14 mouse cellular contexts compared by ENCODE assay signal in genomic region chr5:92282571-92282970, GRCm38 (mm10). TPM values are rescaled to one million over a fixed set of nuclear protein-coding genes. Genes with fewer than 3 reads are reported as not detected.
DNase-seq lines count a peak whose midpoint lies in the region; ATAC-seq and TF ChIP-seq lines count a peak whose summit lies in the region.
"Had no signal": no experiment of that assay in that cellular context is flagged by ENCODE, and none has a peak within 500 bp of the region (broad histone marks: within the 10 kb centered on the region; RNA-seq: fewer than 3 reads in every experiment).

No protein-coding gene starts in this region.

- H3K36me3 ChIP-seq in liver, embryonic 11.5 days (ENCODE audit: control insufficient read depth, insufficient read depth, low read length): peaks cover 17% of the 10 kb centered on the region
- peaks cover 22% of the 10 kb centered on the region for H3K36me3 ChIP-seq in liver, embryonic 15.5 days (replicated peaks)

- WGBS in liver, embryonic 11.5 days: 77% methylated on average over 4 of the region's 4 CpGs
- 70% methylated on average over 4 of the region's 4 CpGs for WGBS in liver, embryonic 15.5 days (ENCODE audit: insufficient replicate concordance)

- no peak for ATAC-seq in liver, embryonic 11.5 days (replicated peaks; ENCODE audit: low FRiP score)
- ATAC-seq in liver, embryonic 15.5 days (ENCODE audit: insufficient read depth): no peak

- no peak overlapping the region for H3K4me3 ChIP-seq in liver, embryonic 11.5 days (ENCODE audit: low read depth, low read length)
- H3K4me3 ChIP-seq in gastrocnemius, adult 2 months: no peak overlapping the region
- H3K4me3 ChIP-seq in liver, embryonic 15.5 days (replicated peaks): no peak overlapping the region
- H3K4me3 ChIP-seq: forebrain, embryonic 10.5 days; heart, embryonic 13.5 days had no signal

- no peak for DNase-seq in liver, embryonic 11.5 days (ENCODE audit: low spot score)
- no peak for DNase-seq in liver
- DNase-seq in Muller cell, postnatal 12 days (ENCODE audit: inconsistent ontology term): peak; percentile 82
- peak; percentile 58 for DNase-seq in gastrocnemius, adult 2 months
- no peak for DNase-seq in frontal cortex, postnatal 25 days (ENCODE audit: low spot score in 2 of 2)
- DNase-seq in urinary bladder, postnatal 25 days (ENCODE audit: low spot score): no peak
- DNase-seq: thymus, postnatal 25 days had no signal

- peak overlapping the region; percentile 29; the same call in 1 of the 2 replicates for H3K4me2 ChIP-seq in liver, embryonic 11.5 days
- H3K4me2 ChIP-seq in liver, embryonic 15.5 days: peak overlapping the region; percentile 46; the same call in 1 of the 2 replicates
- H3K4me2 ChIP-seq: heart, embryonic 13.5 days had no signal

- H3K9ac ChIP-seq in liver, embryonic 11.5 days (ENCODE audit: low read depth, low read length): no peak overlapping the region
- H3K9ac ChIP-seq in liver, embryonic 15.5 days: no peak overlapping the region
- H3K9ac ChIP-seq: heart, embryonic 13.5 days had no signal

- no peak overlapping the region for H3K27ac ChIP-seq in liver, embryonic 11.5 days (ENCODE audit: low read depth, low read length)
- H3K27ac ChIP-seq in gastrocnemius, adult 2 months: peak overlapping the region; percentile 3; the same call in 1 of the 2 replicates
- H3K27ac ChIP-seq in liver, embryonic 15.5 days (replicated peaks): peak overlapping the region; percentile 45; the same call in 1 of the 2 replicates
- H3K27ac ChIP-seq: forebrain, embryonic 10.5 days; heart, embryonic 13.5 days had no signal

- H3K27me3 ChIP-seq in liver, embryonic 11.5 days (replicated peaks; ENCODE audit: control insufficient read depth, insufficient read depth, low read length): no peaks in the 10 kb centered on the region
- H3K27me3 ChIP-seq in liver, embryonic 15.5 days: peaks cover 6% of the 10 kb centered on the region
- H3K27me3 ChIP-seq: heart, embryonic 13.5 days had no signal

- intact Hi-C loops in gastrocnemius, adult 2 months (cut with DNase I): no loop called here

- peaks cover 21% of the 10 kb centered on the region for H3K4me1 ChIP-seq in liver, embryonic 11.5 days (replicated peaks; ENCODE audit: control insufficient read depth, insufficient read depth, low read length)
- H3K4me1 ChIP-seq in liver, embryonic 15.5 days (replicated peaks): peaks cover 43% of the 10 kb centered on the region

- no peaks in the 10 kb centered on the region for H3K9me3 ChIP-seq in liver, embryonic 11.5 days (ENCODE audit: control insufficient read depth, low read length)
- H3K9me3 ChIP-seq in liver, embryonic 15.5 days (replicated peaks): no peaks in the 10 kb centered on the region
- H3K9me3 ChIP-seq: forebrain, embryonic 10.5 days; heart, embryonic 13.5 days had no signal

- no peak for TF ChIP-seq CTCF in gastrocnemius, adult 2 months (IDR thresholded peaks at IDR 0.05)

RNA-seq across cellular contexts. Expression of gene Naaa, which starts 4.6 kb away (rescaled TPM):
- 4.7 and 6.0 TPM in 2 replicates for polyA plus RNA-seq in liver, embryonic 11.5 days (2014; fragmentation: Nextera tagmentation; extraction: Ambion mirVana)
- 1 to 10 TPM; 5.5 to 8.5 TPM for total RNA-seq in gastrocnemius, adult 2 months (2021)
- polyA plus RNA-seq in liver, embryonic 15.5 days (2015; fragmentation: Nextera tagmentation; extraction: Ambion mirVana): 5.3 and 5.8 TPM in 2 replicates

RNA-seq across cellular contexts. Expression of gene Ppef2, which starts 26.5 kb away (rescaled TPM):
- polyA plus RNA-seq in liver, embryonic 11.5 days (2014; fragmentation: Nextera tagmentation; extraction: Ambion mirVana): 0.22 and 0.36 TPM in 2 replicates
- not detected for total RNA-seq in gastrocnemius, adult 2 months (2021)
- polyA plus RNA-seq in liver, embryonic 15.5 days (2015; fragmentation: Nextera tagmentation; extraction: Ambion mirVana): 0.05 and 0.06 TPM in 2 replicates
- polyA plus RNA-seq: forebrain, embryonic 10.5 days; heart, embryonic 13.5 days had no signal

RNA-seq across cellular contexts. Expression of gene Sdad1, which starts 27.7 kb away (rescaled TPM):
- polyA plus RNA-seq in liver, embryonic 11.5 days (2014; fragmentation: Nextera tagmentation; extraction: Ambion mirVana): 48.7 and 52.9 TPM in 2 replicates
- total RNA-seq in gastrocnemius, adult 2 months (2021): 10 to 100 TPM; 15.5 to 17.7 TPM
- 14.2 and 16.0 TPM in 2 replicates for polyA plus RNA-seq in liver, embryonic 15.5 days (2015; fragmentation: Nextera tagmentation; extraction: Ambion mirVana)

RNA-seq across cellular contexts. Expression of gene Cxcl9, which starts 45.3 kb away (rescaled TPM):
- not detected in 2 replicates for polyA plus RNA-seq in liver, embryonic 11.5 days (2014; fragmentation: Nextera tagmentation; extraction: Ambion mirVana)
- under 1 TPM; 0.10 to 0.45 TPM for total RNA-seq in gastrocnemius, adult 2 months (2021)
- not detected in 2 replicates for polyA plus RNA-seq in liver, embryonic 15.5 days (2015; fragmentation: Nextera tagmentation; extraction: Ambion mirVana)
- total RNA-seq: ES-E14; left cerebral cortex, adult 18-20 months had no signal
- polyA plus RNA-seq: cortical plate, adult 2 months; forebrain, embryonic 10.5 days; heart, embryonic 13.5 days; kidney, embryonic 14.5 days had no signal

RNA-seq across cellular contexts. Expression of gene Art3, which starts 49.1 kb away (rescaled TPM):
- 1.1 and 1.8 TPM in 2 replicates for polyA plus RNA-seq in liver, embryonic 11.5 days (2014; fragmentation: Nextera tagmentation; extraction: Ambion mirVana)
- total RNA-seq in gastrocnemius, adult 2 months (2021): 100 to 1,000 TPM; 394 to 399 TPM
- 1.2 and 1.4 TPM in 2 replicates for polyA plus RNA-seq in liver, embryonic 15.5 days (2015; fragmentation: Nextera tagmentation; extraction: Ambion mirVana)

Comparison
In these comparisons a context has a peak if more than half of its experiments do, and no peak if none do; other contexts are left out.
1. DNase-seq: peak in Muller cell, postnatal 12 days (single experiment) and gastrocnemius, adult 2 months (single experiment); none in liver, embryonic 11.5 days (single experiment), liver (single experiment), frontal cortex, postnatal 25 days (0 of 2) and urinary bladder, postnatal 25 days (single experiment).